Mouse (Mus musculus) hindbrain, embryonic 12.5 days (tissue): ENCODE results near the gene 2610318N02Rik. TPM values are rescaled to one million over a fixed set of nuclear protein-coding genes. Genes with fewer than 3 reads are reported as not detected.
A peak's percentile ranks its signal among the peaks of the same experiment; 100 is the strongest.

Source experiments
- ATAC-seq: fragments of 200-750 bp; cut with Nextera tagmentation; 2 replicates; pipeline ENCODE4 v1.8.0; 2017; ENCODE audit warnings: moderate TSS enrichment; ENCODE audit not compliant: low FRiP score
- H3K27ac ChIP-seq: fragments of 300-500 bp; sonication (generic); 2 replicates; pipeline ENCODE4 v1.5.1; 2016; ENCODE audit warnings: mild to moderate bottlenecking
- H3K27me3 ChIP-seq: fragments of 300-500 bp; sonication (generic); 2 replicates; pipeline ENCODE4 v1.6.1; 2016; ENCODE audit warnings: mild to moderate bottlenecking
- H3K36me3 ChIP-seq: fragments of 300-500 bp; sonication (generic); 2 replicates; pipeline ENCODE4 v1.6.1; 2016; ENCODE audit warnings: mild to moderate bottlenecking
- H3K4me1 ChIP-seq: fragments of 300-500 bp; sonication (generic); 2 replicates; pipeline ENCODE4 v1.6.1; 2016
- H3K4me2 ChIP-seq: fragments of 300-500 bp; sonication (generic); replicated peaks from 2 replicates; pipeline ENCODE4 v1.6.1; 2016; ENCODE audit warnings: mild to moderate bottlenecking
- H3K4me3 ChIP-seq: fragments of 300-500 bp; sonication (generic); 2 replicates; pipeline ENCODE4 v1.5.1; 2016; ENCODE audit warnings: mild to moderate bottlenecking
- H3K9ac ChIP-seq: fragments of 300-500 bp; sonication (generic); 2 replicates; pipeline ENCODE4 v1.6.1; 2016; ENCODE audit warnings: mild to moderate bottlenecking, moderate library complexity
- H3K9me3 ChIP-seq: fragments of 300-500 bp; sonication (generic); replicated peaks from 2 replicates; pipeline ENCODE4 v1.6.1; 2016; ENCODE audit warnings: mild to moderate bottlenecking
- WGBS: fragments of 180-500 bp; shearing (Covaris S2); methylation state at CpG from one replicate; pipeline ENCODE4 v1.1.7; 2016; 5-methylcytosine and 5-hydroxymethylcytosine counted together
- polyA plus RNA-seq: library from polyadenylated mRNA; unstranded; fragments of >200 nt; fragmentation: Nextera tagmentation; extraction: Ambion mirVana; gene quantifications from 2 replicates; pipeline ENCODE4 v1.2.1, GENCODE M21; 2016

2610318N02Rik gene
- polyA plus RNA-seq, 1 experiment from 2014 or later: 60.0 TPM

DNA sequence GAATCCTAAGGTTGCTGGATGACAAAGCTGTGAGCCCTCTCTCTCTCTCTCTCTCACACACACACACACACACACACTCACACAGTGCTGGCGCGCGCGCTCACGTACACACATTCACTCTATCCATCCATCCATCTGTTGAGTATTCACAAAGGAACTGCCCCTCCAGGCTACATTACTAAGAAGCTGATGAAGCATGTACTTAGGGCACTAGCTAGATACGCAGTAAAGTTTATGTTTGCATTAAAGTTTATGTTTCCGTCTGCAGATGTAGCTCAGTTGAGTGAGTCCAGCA is 7.9 kb upstream of the 2610318N02Rik start:
- 41% methylated on average over 7 of the region's 7 CpGs for WGBS
- peak; percentile 23; the same call in 1 of the 2 replicates for ATAC-seq
- no peaks in the 10 kb centered on the region for H3K36me3 ChIP-seq
- H3K27me3 ChIP-seq: no peaks in the 10 kb centered on the region
- 0 out of 2 replicates have a peak overlapping the region, but pooled peaks have one; percentile 12 for H3K27ac ChIP-seq
- H3K9me3 ChIP-seq: no peaks in the 10 kb centered on the region
- peaks cover 18% of the 10 kb centered on the region for H3K4me1 ChIP-seq
- peak overlapping the region; percentile 66 for H3K4me3 ChIP-seq
- peak overlapping the region; percentile 38 for H3K9ac ChIP-seq
- peak overlapping the region; percentile 99 for H3K4me2 ChIP-seq

GRCm38 (mm10) chr16:17132089-17132905 is 7.3 kb upstream of the 2610318N02Rik start, which contains the start of gene Sdf2l1:
Gene Sdf2l1 (minus strand): TSS chr16:17132383.
- ATAC-seq: peak; percentile 98
- Histone ChIP-seq H3K4me2 (peak within 1 kb of the TSS; percentile 99), H3K27me3 (no peaks in the 10 kb centered on the region), H3K4me1 (peaks cover 18% of the 10 kb centered on the region), H3K9ac (peak within 1 kb of the TSS; percentile 68), H3K36me3 (no peaks in the 10 kb centered on the region), H3K27ac (peak within 1 kb of the TSS; percentile 85), H3K9me3 (no peaks in the 10 kb centered on the region), H3K4me3 (peak within 1 kb of the TSS; percentile 66)
- under 1% methylated on average over 47 of the region's 47 CpGs for WGBS

DNA sequence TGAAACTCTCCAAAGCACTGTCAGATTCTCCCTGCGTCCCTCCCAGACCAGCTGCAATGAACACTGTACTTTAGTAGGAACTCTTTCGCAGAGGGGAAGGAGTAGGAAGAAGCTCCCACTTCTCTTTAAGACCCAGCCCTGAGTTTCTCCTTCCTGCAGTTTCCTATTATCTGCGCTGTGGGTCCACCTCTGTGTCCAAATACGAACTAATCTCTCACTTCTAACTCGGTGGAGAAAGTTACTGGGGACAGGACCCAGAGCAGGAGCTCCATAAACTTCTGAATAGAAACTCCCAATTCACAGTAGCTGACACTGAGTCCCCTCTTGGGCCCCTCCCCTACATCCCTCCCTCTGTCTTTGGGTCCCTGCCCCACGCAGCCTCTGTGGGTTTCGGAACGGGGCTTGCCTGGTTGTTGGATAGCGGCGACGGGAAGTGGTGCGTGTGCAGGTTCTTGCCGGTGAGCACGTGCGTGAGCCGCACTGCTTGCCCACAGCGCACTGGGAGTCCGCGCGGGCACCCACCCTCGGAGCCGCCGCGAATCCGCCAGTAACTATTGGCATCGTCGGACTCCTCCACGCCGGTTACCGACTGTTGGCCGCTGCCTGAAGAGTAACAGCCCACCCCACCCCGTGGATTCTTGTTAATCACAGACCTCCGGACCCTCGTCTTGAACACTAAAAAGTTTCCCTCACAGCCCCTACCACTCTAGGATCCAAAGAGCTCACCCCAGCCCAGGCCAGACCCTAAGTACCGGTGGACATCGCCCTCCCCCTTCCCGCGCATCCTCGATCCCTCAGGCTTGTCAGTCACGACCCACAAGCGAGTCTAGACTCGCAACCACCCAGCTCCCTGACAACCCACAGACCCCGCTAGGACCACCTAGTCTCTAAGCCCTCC is 6.5 kb upstream of the 2610318N02Rik start:
- WGBS: 4% methylated on average over 43 of the region's 43 CpGs
- ATAC-seq: peak; percentile 90
- H3K36me3 ChIP-seq: no peaks in the 10 kb centered on the region
- H3K9ac ChIP-seq: peak overlapping the region; percentile 68
- H3K9me3 ChIP-seq: no peaks in the 10 kb centered on the region
- no peaks in the 10 kb centered on the region for H3K27me3 ChIP-seq
- peak overlapping the region; percentile 66 for H3K4me3 ChIP-seq
- H3K4me1 ChIP-seq: peaks cover 18% of the 10 kb centered on the region
- peak overlapping the region; percentile 99 for H3K4me2 ChIP-seq
- H3K27ac ChIP-seq: peak overlapping the region; percentile 85

DNA sequence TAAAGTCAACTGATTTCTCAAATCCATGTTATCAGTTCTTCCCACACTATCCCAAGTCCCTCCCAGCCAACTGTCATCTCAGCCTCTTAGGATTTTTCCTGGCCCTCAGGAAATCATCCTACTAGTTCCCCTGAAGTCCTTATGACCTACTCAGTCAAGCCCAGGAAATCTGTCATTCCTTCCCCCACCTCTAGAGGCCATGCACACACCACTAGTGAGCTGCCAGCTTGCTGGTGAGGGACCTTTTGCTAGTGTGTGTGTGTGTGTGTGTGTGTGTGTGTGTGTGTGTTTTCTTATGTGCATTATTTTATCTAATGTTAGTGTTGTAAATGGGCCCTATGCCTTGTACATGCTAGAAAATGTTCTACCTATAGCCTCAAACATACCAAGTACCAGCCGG is 2.3 kb upstream of the 2610318N02Rik start:
- WGBS: 100% methylated on average over 1 of the region's 1 CpGs
- no peak overlapping the region for H3K27ac ChIP-seq

DNA sequence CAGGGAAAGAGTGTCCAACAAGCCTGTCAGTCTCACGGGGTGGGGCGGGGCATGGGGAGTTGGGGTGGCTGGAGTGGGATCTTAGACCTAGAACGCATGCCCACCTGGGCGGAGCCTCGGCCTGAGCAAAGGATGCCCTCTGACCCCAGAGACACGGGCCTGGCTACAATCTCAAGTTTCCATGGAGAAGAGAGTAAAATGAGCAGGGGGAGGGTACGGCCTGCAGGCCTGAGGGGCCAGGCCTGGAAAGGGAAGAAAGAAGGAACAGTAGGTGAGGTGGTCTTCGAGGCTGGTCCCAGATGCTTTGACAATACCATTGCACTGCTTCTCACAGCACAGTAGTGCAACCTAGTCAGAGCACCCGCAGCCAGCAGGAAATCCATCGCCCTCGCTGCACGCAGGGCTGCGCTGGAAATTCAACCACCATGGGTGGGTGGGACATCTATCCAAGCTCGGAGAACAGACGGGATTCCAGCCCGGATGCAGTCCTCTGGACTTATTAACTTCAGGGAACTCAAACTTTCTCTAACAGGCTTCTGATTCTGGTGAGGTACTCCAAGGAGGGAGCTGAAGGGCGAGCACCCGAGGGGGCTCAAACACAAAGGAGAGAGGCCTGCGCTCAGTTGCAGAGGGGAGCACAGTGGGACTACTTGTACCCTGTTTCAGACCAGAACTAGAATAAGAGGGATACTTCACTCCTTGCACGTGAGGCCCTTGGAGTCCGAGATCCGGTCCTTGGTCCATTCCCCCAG is 672 bp downstream of the 2610318N02Rik start:
- WGBS: under 1% methylated on average over 22 of the region's 22 CpGs
- peak overlapping the region; percentile 66 for H3K27ac ChIP-seq
- H3K9me3 ChIP-seq: no peaks in the 10 kb centered on the region
- H3K4me3 ChIP-seq: peak overlapping the region; percentile 46
- ATAC-seq: peak; percentile 44
- no peaks in the 10 kb centered on the region for H3K27me3 ChIP-seq
- peaks cover 23% of the 10 kb centered on the region for H3K36me3 ChIP-seq
- H3K4me1 ChIP-seq: peaks cover 29% of the 10 kb centered on the region
- peak overlapping the region; percentile 77 for H3K4me2 ChIP-seq
- peak overlapping the region; percentile 66 for H3K9ac ChIP-seq

More for the DNA sequence above, 2.3 kb upstream of the 2610318N02Rik start:
- Histone ChIP-seq H3K4me2 (no peak overlapping the region), H3K36me3 (0 out of 2 replicates have a peak, but pooled peaks cover 4% of the 10 kb centered on the region), H3K9me3 (no peaks in the 10 kb centered on the region), H3K27me3 (no peaks in the 10 kb centered on the region), H3K4me3 (no peak overlapping the region), H3K9ac (no peak overlapping the region), H3K4me1 (peaks cover 33% of the 10 kb centered on the region)
- ATAC-seq: no peak

DNA sequence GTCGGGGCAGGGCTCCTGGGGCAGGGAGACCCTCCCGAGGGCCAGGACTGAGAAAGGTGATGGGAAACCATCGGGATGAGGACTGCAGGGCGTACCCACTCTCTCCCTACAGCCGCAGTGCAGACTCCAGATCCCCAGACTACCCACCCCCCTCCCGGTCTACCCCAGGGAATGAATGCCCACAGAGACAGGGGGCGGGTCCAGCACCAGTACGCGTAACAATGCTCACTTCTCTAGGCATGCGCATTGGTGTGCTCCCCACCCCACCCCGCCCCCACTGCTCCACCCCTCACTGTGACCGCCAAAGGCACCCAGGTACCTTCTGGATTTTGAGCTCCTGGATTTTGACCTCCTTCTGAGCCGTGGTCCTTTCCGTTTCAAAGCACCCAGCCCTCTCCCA is 3.4 kb downstream of the 2610318N02Rik start:
- Histone ChIP-seq H3K36me3 (peaks cover 40% of the 10 kb centered on the region), H3K27ac (no peak overlapping the region), H3K4me1 (peaks cover 29% of the 10 kb centered on the region), H3K4me2 (peak overlapping the region; percentile 19), H3K9me3 (no peaks in the 10 kb centered on the region), H3K27me3 (no peaks in the 10 kb centered on the region), H3K4me3 (peak overlapping the region; percentile 5; the same call in 1 of the 2 replicates), H3K9ac (no peak overlapping the region)
- WGBS: 48% methylated on average over 14 of the region's 14 CpGs
- peak; percentile 33 for ATAC-seq

- Histone ChIP-seq H3K4me1 (peaks cover 8% of the 10 kb centered on the region), H3K9me3 (no peaks in the 10 kb centered on the region), H3K4me2 (no peak overlapping the region), H3K9ac (no peak overlapping the region), H3K36me3 (peaks cover 55% of the 10 kb centered on the region), H3K27ac (no peak overlapping the region), H3K4me3 (no peak overlapping the region), H3K27me3 (no peaks in the 10 kb centered on the region)
- WGBS: 88% methylated on average over 5 of the region's 5 CpGs
- ATAC-seq: no peak
Observed at GRCm38 (mm10) chr16:17117309-17117799, 7.6 kb downstream of the 2610318N02Rik start.

DNA sequence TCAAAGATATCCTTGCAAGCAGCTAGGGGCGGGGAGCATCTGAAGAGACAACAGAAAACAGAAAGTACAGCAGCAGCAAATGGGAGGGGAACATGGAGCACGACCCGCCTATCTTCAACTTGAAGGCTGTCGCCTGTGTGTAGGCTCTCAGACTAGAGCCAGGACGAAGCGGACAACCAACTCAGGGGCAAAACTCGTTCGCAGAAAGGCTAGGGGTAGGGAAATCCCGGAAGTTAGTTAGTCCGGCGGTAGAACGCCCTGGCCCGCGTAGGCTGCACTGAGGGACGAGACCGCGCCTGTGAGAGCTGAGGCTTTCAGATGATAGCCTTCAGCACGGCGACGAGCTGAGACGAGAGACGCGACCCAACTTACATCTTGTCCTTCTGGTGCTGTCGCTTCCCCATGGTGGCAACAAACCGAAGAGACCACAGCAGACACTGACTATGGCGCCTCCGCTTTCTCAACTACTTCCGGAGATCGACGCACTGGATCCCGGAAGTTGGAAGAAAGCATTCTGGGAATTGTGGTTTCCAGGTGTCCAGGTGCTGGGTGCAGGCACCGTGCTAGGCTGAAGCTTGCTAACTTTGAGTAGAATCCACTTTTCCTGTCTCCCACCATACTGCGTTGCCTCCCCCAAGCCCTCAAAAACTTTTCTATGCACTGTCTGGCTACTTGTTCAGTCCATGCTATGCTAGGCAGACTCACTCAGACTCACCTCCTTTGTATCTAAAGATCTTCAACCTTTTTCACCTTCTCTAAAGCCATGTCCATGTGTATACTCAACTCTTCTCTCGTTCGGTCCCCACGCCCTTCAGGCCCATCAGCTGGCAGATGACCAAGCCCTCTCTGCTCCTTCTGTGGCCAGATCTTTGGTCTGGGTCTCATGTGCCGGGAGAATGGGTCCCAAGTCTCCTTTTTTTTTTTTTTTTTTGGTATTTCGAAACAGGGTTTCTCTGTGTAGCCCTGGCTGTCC is 13.9 kb downstream of the 2610318N02Rik start, which contains the start of gene Ppil2:
Gene Ppil2 (minus strand): TSS at position 487 of the 973 bp plus-strand sequence.
- peak; percentile 91 for ATAC-seq
- 10% methylated on average over 38 of the region's 38 CpGs for WGBS

DNA sequence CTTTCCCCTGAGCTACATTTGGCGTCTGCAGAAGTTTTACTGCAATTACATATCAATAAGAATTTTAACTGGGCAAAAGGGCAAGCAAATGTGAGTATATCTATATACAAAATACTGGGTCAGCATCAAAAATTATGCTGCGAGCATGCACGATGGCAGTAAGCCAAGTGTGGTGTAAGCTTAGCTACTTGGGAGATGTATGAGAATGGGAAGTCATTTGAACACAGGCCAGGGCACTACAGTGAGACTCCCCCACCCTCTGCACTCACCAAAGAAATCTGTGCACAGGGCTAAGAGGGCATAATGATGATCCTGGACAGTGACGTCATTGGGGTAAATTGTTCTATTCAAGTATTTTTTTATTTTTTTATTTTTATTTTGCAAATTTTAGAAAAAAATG is 20.4 kb downstream of the 2610318N02Rik start:
- H3K9me3 ChIP-seq: no peaks in the 10 kb centered on the region
- no peak overlapping the region for H3K4me3 ChIP-seq
- no peaks in the 10 kb centered on the region for H3K27me3 ChIP-seq
- H3K27ac ChIP-seq: no peak overlapping the region
- no peak overlapping the region for H3K4me2 ChIP-seq
- ATAC-seq: no peak
- WGBS: 94% methylated on average over 4 of the region's 4 CpGs
- peaks cover 82% of the 10 kb centered on the region for H3K36me3 ChIP-seq
- H3K9ac ChIP-seq: no peak overlapping the region
- peaks cover under 1% of the 10 kb centered on the region; the same call in 1 of the 2 replicates for H3K4me1 ChIP-seq

More for the DNA sequence above, 13.9 kb downstream of the 2610318N02Rik start, which contains the start of gene Ppil2:
- peak within 1 kb of the TSS; percentile 75 for H3K9ac ChIP-seq
- H3K27me3 ChIP-seq: no peaks in the 10 kb centered on the region
- peak within 1 kb of the TSS; percentile 74 for H3K4me2 ChIP-seq
- H3K36me3 ChIP-seq: peaks cover 40% of the 10 kb centered on the region
- H3K4me1 ChIP-seq: peaks cover 9% of the 10 kb centered on the region
- H3K9me3 ChIP-seq: no peaks in the 10 kb centered on the region
- H3K4me3 ChIP-seq: peak within 1 kb of the TSS; percentile 76
- H3K27ac ChIP-seq: no peak within 1 kb of the TSS

GRCm38 (mm10) chr16:17102630-17103220 is 22.2 kb downstream of the 2610318N02Rik start:
- H3K9ac ChIP-seq: no peak overlapping the region
- H3K27ac ChIP-seq: no peak overlapping the region
- H3K36me3 ChIP-seq: peaks cover 89% of the 10 kb centered on the region
- H3K4me1 ChIP-seq: no peaks in the 10 kb centered on the region
- H3K9me3 ChIP-seq: no peaks in the 10 kb centered on the region
- WGBS: 84% methylated on average over 7 of the region's 7 CpGs
- H3K4me3 ChIP-seq: no peak overlapping the region
- ATAC-seq: no peak
- no peak overlapping the region for H3K4me2 ChIP-seq
- H3K27me3 ChIP-seq: no peaks in the 10 kb centered on the region
